Mouse (Mus musculus): ENCODE measurements around the gene Lztr1.

GRCm38 (mm10) chr16:17461596-17461995 is 46.9 kb upstream of the Lztr1 start:
- TF ChIP-seq CTCF (conservative IDR thresholded peaks at IDR 0.05; ENCODE audit: insufficient read depth, insufficient read length, low read depth, low read length) (no peak), POLR2A (IDR thresholded peaks at IDR 0.05; ENCODE audit: low read depth, low read length) (no peak)
